Mouse (Mus musculus): ENCODE measurements around the gene Agtrap.
"Not testable (repeated sequence)": the region's sequence is repeated elsewhere in the genome, so short reads cannot be mapped to it uniquely, and the experiment has no call there.

Gene Agtrap

DNA sequence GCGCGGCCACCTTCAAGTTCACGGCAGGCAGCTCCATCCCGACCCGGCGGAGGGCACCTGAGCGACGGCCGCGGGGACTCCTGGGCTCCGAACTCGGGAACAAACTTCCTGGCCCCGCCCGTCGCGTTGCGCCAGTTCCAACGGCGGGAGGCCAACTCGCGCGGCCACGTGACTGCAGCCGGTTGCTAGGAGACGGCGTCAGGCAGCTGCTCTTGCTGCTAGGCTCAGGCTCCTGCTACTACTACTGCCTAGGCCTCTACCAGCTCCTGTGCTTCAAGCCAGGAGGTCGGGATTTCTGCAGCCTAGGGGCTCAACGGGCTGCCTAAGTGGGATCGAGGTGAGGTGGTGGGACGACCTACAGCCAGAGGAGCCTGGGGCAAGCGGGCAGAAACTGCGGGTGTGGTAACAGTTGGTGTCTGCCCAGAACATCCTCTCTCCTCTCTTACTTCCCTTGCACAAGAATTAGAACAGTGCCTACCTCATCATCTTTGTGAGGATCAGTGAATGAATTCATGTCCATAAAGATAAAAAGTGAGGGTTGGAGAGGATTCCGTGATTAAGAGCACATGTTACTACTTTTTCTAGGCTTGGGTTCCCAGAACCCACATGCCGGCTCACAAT lies at the start of gene Agtrap:
TSS of gene Agtrap (minus strand) at position 125 of the 621 bp plus-strand sequence.
- DNase-seq (ENCODE audit: low spot score in 2 of 2) = peak; percentile 81 to 85

DNA sequence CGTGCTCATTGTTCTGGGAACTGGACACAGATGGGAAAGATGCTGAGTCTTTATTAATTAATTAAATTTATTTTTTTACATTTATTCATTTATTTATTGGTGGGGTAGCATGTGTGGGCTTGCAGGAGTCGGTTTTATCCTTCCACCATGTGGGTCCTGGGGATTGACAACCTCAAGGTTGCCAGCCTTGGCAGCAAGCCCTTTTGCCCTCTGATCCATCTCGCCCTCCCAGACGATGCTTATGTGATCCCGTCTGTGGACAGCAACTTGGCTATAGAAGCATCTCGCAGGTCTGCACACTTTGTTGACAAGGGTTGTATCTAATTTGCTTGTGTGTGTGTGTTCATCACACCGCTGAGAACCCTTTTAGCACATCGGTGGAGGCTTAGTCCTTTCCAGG lies 49.7 kb upstream of the Agtrap start:
- DNase-seq (ENCODE audit: low spot score in 2 of 2) = no peak

DNA sequence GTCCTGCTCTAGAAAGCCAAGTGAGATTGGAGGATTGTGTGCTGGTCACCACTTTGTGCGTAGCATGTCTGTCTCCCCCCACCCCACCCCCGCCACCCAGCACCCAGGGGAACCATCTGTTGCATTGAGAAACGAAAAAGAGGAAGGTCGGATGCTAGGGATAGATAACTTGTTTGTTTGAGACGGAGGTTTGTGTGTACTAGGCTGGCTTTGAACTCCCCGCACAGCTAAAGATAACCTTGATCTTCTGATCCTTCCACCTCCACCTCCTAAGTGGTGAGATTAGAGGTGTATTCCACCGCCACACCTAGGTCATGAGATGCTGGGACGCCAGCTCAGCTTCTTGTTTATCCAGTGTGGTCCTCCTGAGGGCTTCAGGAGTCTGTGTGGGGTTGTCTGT lies 47.2 kb upstream of the Agtrap start:
- no peak for DNase-seq (ENCODE audit: low spot score in 2 of 2)

DNA sequence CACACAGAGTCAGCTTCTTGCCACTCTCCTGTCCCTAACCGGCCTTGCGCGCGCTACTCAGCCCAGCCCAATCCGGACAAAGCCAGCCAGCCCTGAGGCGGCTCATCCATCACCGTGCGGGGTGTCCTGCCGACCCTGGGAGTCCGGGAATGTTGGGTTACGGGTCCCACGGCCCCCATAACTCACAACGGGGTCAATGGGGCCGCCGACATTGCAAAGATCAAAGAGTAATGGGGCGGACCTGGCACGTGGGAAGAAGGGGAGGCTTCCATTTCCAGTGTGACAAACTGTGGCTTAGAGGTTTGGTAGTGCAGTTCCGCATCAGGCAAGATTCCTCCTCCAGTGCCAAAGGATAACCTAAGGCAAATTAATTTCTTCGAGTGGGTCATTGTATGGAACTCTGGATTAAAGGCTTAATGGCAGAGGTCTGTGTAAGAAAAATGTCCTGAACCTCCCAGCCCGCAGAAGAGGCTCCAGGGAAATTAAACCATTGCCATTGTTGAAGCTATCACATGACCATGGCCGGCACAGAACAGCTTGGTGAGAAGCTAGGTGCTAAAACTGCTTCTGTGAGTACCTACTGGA lies 43.8 kb upstream of the Agtrap start:
- no peak for DNase-seq (ENCODE audit: low spot score in 2 of 2)

DNA sequence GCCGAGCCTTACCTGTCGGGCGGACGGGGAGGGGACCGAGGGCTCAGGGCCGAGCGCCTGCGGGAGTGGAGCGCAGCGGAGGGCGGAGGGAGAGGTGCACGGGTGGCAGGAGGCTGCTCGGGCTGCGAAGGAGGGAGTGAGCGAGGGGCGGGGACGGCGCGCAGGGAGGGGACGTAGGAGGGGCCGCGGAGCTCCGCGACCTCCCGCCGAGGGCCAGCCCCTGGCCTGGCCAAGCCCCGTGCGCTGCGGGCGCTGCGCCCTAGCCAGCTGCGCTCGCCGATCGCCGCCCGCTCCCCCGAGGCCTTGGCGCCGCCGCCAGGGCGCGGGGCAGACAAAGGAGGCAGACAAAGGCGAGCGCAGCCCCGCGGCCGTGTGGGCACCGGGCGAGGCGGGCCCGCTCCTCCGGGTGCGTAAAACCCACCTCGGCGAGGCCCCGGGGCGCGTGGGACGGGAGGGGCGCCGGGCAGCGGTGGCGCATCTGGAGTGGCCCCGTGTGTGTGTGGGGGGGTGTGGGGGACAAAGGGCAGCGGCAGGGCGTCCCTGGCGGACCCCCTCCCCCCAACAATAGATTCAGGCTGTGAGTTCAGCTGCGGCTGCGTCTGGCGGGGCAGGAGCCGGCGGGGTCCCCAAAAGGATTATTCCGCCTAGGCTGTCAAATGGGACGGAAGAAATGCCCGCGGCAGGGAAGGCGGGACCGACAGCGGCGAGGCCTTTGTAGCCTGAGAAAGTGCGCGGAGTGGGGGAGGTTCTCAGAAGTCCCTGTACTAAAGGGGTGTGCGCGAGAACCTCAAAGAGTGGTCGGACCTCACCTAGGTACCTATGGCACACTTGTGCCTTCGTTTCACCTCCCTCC lies 43.0 kb upstream of the Agtrap start, which contains the start of gene Draxin:
TSS of gene Draxin (minus strand) at position 138 of the 853 bp plus-strand sequence.
- no peak for DNase-seq (ENCODE audit: low spot score in 2 of 2)

DNA sequence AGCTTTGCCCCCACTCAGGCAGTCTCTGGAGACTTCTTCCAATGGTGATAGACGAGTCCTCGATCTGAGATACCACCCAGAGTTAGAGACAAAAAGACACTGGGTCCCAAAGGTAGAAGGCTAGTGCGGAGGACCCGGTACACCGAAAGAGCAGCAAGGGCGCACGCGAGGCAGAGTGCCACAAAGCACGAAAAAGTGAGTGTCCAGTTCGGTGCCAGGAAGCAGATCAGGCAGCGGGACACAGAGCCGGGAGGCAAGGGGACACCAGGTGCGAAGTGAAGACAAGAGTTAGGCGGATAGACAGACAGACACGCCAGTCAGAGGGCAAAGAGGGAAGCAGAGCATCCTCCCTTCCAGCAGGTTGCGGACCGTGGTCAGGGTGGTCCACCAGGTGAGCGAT lies 42.3 kb upstream of the Agtrap start, which contains the start of gene Mad2l2:
TSS of gene Mad2l2 (plus strand) at position 252 of the 400 bp plus-strand sequence.
- DNase-seq (ENCODE audit: low spot score in 2 of 2) = no peak

DNA sequence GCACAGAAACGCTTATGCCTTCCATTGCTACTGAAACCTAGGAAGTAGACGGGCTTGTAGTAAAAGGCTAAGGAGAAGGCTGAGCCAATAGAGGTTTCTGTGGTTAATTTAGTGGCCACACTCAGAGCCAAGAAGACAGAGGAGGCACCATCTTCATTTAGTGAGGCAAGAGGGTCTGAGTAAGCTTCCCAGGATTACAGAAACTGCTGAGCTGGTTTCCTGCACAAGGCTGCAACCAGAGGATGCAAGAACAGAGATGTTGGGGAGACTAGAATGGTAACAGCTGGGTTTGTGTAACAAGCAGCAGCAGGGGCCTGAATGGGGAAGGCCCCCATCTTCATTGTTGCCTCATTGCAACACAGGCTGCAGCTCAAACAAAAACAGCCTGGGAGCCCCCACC lies 40.8 kb upstream of the Agtrap start:
- no peak for DNase-seq (ENCODE audit: low spot score in 2 of 2)

DNA sequence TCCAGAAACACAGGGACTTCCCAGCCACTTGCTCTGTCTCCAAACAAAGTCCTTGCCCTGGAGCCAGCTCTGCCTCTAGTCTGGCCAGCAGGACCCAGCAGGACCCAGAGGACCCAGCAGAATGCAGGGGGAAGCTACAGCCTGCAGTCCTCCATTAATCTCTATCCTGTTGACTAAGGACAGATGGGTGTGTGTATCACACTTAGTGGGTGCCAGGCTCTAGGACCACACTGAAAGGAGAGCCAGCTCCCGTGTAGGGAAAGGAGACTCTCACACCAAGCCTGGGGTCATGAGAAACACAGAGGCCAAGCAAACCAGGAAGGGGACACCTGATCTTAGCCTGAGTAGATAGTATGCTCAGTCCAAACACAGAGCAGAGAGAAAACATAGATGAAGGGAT lies 40.4 kb upstream of the Agtrap start:
- no peak for DNase-seq (ENCODE audit: low spot score in 2 of 2)

DNA sequence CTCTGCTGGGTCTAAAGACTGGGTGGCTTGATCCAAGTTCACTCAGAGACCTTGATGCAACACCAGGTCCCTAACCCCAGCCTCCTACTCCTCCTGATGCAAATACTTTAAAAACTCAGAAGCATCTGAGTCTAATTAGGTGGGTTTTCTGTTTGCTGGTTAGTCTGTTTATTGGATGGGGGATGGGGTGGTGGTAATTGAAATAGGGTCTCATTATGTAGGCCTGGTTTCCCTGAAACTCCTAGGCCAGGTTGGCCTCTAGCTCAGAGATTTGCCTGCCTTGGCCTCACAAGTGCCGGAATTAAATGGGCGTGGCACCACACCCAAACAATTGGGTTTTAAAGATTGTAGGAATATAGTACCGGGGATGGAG lies 34.8 kb upstream of the Agtrap start:
- DNase-seq (ENCODE audit: low spot score in 2 of 2) = no peak

DNA sequence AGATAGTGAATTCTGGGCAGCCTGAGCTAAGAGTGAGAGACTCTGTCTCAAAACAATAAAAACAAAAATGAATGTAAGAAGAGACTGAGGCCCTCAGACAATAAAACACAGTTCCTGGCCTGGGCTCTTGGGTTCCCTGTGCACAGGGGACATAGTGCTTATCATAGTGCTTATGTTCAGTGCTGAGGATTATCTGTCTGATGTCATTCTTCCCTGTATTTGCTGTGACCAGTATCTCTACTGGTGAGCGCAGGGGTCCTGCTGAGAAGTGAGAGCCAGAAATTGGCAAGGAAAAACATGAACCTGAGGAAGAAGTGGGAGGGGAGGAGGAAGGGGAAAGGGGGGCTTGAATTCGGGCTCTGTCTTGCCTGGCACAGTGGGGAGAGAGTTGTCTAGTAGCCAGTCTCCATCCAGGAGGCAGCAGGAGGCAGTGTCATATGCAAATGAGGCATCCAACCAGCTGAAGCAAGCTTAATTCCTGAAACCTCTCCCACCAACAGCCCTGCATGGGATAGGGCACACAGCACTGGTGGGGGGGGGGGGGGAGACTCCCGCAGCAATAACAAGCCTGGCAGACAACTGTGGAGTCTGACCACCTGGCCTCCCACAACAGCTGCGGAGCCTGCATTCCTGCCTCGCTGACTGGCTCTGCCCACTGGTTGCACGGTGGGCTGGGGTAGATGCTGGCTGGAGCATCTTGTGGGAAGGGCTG lies 34.3 kb upstream of the Agtrap start:
- DNase-seq (ENCODE audit: low spot score in 2 of 2) = no peak

DNA sequence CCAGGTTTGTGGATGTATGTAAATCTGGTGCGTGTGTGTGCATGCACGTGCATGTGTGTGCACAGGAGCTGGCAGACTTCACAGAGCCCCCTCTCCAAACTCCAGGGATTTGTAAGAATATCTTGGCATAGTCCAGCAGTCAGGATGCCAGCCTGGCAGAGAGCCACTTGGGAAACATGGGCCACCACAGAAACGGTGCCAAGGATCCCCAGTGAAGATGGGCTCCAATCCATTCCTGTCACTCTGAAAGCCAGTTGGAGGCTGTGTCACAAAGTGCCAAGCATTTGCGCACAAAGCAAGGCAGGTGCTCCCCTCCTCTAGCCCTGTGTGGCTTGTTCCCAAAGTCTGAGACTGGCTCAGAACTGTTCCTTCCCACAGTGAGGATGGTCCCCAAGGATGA lies 33.5 kb upstream of the Agtrap start:
- DNase-seq (ENCODE audit: low spot score in 2 of 2) = no peak

DNA sequence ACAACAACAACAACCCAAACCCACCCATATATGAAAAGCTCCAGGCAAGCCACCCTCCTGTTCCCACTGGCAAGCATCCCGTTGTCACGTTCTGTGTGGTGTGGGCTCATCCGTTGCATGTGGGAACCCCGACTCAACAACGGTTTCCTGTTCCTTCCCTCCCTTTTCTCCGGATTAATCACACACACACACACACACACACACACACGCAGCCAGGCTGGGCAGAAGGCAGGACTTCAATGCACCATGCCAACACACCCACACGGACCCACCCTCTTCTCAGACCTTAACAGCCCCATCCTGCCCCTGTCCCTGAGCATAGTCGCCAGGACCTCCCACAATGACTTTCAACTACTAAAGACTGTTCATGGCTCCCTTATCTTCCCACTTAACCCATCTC lies 32.7 kb upstream of the Agtrap start:
- no peak for DNase-seq (ENCODE audit: low spot score in 2 of 2)

DNA sequence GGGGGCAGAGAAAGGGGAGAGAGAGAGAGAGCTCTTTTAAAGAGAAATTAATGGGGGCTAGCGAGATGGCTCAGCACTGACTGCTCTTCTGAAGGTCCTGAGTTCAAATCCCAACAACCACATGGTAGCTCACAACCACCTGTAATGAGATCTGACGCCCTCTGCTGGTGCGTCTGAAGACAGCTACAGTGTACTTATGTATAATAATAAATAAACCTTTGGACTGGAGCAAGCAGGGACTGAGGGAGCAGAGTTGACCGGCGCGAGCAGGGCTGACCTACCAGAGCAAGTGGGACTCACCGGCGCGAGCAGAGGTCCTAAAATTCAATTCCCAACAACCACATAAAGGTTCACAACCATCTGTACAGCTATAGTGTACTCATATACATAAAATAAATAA lies 31.7 kb upstream of the Agtrap start:
- DNase-seq (ENCODE audit: low spot score in 2 of 2) = not testable (repeated sequence)

DNA sequence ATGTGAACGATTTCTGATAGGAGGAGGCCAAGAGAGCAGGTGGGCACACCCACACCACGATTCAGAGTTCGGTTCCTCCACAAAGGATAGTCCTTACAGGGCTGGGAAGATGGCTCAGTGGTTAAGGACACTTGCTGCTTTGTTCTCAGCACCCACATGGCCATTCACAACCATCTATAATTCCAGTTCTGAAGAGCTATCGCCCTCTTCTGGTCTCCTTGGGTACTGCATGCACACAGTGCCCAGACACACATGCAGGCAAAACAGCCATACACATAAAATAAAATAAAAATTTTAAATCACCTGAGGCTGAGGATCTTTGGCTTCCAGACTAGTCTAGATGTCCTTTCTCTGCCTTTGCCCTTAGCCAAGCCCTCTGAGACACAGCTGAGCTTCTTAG lies 29.6 kb upstream of the Agtrap start:
- no peak for DNase-seq (ENCODE audit: low spot score in 2 of 2)

DNA sequence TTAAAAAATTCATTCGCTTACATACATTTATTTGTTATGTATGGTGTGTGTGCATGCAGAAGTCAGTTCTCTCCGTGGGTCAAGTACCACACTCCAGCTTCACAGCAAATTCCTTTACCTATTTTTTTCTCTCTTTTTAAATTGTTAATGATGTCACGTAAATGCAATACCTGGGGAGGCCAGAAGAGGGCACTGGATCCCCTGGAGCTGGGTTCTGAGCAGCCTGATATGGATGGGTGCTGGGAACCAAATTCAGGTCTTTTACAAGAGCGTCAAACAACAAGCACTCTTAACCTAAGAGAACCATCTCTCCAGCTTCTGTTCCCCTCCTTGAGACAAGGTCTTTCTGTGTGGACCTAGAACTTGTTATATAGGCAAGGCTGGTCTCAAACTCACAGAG lies 28.8 kb upstream of the Agtrap start:
- peak in 1 of 2 experiments; percentile 8 for DNase-seq (ENCODE audit: low spot score in 2 of 2)

DNA sequence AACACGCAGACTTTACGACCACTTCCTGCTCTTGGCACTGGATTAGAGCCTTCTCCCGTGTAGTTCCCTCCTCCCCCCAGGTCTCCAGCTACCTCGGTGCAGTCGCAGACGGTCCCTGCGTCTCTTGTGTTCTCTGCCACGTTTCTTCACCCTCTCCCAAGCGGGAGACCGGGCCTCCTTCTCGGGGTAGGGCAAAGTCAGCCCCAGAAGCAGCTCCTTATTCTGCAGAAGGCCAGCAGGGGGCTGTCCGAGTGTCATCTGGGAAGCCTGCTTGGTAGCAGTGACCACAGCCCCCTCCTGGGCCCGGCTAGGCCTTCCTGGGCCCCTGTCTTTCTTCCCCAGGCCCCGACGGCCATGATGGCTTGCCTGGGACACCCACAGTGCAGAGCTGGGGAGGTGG lies 27.6 kb upstream of the Agtrap start:
- peak; percentile 37 to 46 for DNase-seq (ENCODE audit: low spot score in 2 of 2)

DNA sequence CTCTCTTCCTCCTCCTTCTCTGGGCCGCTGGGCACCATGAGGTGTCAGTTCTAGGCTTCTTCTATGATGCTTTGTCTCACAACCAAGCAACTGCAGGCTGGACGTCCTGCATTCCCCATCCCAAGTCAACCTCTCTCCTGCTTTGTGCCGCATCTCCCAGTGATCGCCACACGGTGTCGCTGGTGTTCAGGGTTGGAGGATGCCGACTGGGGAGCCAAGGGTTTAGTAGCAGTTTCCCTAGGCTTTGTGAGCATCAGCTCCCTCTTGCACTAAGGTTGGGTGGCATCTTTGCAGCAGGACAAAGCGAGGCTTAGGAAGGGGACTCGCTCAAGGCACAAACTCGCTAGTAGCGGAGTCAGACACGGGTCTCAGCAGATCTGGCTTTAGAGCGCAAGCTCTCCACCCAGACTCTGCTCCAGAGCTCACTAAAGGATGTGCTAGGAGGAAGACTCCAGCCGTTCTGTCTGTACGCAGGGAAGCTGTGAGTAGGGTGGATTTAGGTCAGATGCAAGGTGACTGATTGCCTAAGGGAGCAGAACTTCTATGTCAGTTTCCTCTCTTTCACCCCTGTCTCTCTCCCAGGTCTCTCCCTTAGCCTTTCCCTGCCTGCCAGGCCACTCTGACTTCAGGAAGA lies 27.0 kb upstream of the Agtrap start:
- DNase-seq (ENCODE audit: low spot score in 2 of 2) = peak; percentile 66 to 78

DNA sequence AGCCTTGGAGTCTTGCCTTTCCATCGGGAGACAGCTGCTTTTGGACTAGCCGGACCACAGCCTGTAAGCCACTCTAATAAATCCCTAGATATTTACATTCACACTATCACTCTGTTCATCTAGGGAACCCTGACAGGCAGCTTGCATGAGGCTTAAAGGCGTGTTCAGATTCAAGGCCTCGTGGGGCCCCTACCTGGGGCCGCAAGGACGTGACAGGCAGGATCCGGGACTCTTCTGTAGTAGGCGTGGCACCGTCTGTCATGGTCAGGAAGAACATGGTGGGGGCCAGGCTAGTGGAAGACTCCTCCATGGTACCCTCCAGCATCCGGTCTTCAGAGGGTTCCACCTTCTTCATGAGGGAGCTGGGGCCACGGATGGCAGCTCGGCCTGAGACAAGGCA lies 24.7 kb upstream of the Agtrap start:
- no peak for DNase-seq (ENCODE audit: low spot score in 2 of 2)

DNA sequence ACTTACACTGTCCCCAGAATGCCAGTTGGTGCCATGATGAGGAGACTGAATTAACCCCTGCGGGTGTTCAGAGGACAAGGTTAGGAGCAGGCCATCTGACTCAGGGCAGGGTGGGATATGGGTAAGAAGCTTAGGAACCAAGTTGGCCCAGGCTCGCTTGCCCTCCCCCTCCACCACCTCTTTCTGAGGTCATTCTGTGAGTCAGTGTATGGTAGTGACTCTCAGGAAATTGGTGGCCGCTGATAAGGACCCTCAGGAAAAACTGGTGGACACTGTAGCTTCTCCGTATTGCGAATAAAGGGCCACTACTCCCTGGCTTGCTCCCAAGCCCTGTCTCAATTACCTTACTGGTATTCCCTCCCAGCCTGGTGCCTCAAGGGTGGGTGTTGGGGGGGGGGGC lies 21.4 kb upstream of the Agtrap start:
- no peak for DNase-seq (ENCODE audit: low spot score in 2 of 2)

DNA sequence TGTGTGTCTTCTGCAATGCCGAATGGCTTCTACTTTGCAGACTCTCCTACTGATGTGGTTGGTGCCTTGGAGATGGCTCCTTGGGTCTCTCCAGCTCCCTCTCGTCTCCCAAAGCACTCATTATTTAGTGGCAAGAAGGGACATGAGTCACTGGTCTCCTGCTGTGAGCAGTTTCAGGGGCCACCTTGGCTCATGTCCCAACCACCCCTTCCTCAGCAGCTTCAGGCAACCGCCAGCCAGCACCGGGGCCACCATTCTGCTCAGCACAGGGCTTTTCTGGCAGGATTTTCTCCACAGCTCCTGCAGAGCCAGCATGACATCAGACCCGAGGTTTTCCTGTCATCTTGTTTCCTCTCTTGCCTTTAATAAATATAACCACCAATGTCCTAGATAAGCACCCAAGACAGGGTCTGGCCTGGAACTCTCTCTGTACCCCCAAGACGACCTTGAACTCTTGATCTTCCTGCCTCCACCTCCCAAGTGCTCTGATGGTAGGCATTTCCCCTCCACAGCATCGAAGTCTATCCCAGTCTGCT lies 20.8 kb upstream of the Agtrap start:
- no peak for DNase-seq (ENCODE audit: low spot score in 2 of 2)

DNA sequence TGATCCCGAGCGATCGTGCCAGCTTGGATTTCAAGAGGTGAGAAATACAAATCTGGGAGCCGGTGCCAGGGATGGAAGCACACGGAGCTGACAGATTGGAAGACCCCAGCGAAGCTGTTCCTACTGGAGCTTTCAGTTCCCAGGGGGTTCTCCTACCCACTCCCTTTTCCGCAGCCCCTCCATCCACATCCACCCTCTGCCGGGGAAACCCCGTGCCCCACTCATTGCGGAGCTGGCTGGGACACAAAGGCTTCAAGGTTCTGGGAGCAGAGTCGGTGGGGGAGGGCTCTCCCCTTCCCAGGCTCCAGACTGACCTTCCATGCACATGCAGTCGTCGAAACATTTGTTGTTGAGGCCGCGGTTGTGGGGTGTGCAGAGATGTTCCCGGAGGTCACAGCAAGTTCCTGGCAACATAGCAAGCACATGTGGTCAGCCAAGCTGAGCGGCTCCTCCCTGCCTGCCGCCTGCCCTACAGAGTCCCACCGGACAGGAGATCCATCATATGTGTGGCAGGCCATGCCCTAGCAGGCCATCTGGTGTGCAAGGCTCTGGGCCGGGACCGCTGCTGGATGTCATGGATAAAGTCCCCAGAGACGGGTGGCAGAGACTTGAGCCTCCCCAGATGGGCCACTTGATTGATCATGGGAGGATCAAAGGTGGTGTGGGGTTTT lies 19.9 kb upstream of the Agtrap start:
- DNase-seq (ENCODE audit: low spot score in 2 of 2) = no peak

Data from natural killer cell, adult 2 months (primary cell).